Mouse (Mus musculus) myocyte (in vitro differentiated cells): ENCODE measurements around the gene Elovl3.

ENCODE experiments used
- CEBPB ChIP-seq: IDR thresholded peaks from 2 replicates; pipeline ENCODE4 v1.6.1; 2011; ENCODE audit warnings: mild to moderate bottlenecking, moderate library complexity; ENCODE audit not compliant: poor library complexity, insufficient read depth, severe bottlenecking
- E2F4 ChIP-seq: IDR thresholded peaks from one replicate; pipeline ENCODE4 v1.6.1; 2011; ENCODE audit warnings: mild to moderate bottlenecking, control low read depth, moderate library complexity; ENCODE audit not compliant: insufficient read depth
- MAX ChIP-seq: IDR thresholded peaks from one replicate; pipeline ENCODE4 v1.6.1; 2011; ENCODE audit warnings: low read depth, mild to moderate bottlenecking, control low read depth
- MYOD1 ChIP-seq, 3 experiments: IDR thresholded peaks; one replicate each; pipeline ENCODE4 v1.6.1; 2011; ENCODE audit warnings: control low read depth in 2 of 3, low read depth in 2 of 3, mild to moderate bottlenecking in 2 of 3, moderate library complexity in 1 of 3; ENCODE audit not compliant: insufficient read length in 2 of 3, control insufficient read depth in 1 of 3
- MYOG ChIP-seq, 3 experiments: IDR thresholded peaks; one replicate each; pipeline ENCODE4 v1.6.1; 2011; ENCODE audit warnings: control low read depth in 2 of 3, low read depth in 2 of 3, mild to moderate bottlenecking in 2 of 3; ENCODE audit not compliant: insufficient read length in 2 of 3, control insufficient read depth in 1 of 3, insufficient read depth in 1 of 3
- POLR2A ChIP-seq: IDR thresholded peaks from one replicate; pipeline ENCODE4 v1.6.1; 2011; ENCODE audit warnings: low read depth, mild to moderate bottlenecking, control low read depth, moderate library complexity; ENCODE audit not compliant: insufficient read length
- POLR2AphosphoS2 ChIP-seq: IDR thresholded peaks from one replicate; pipeline ENCODE4 v1.6.1; 2011; ENCODE audit warnings: low read depth, control low read depth; ENCODE audit not compliant: insufficient read length
- TCF12 ChIP-seq: IDR thresholded peaks from one replicate; pipeline ENCODE4 v1.6.1; 2011; ENCODE audit warnings: mild to moderate bottlenecking, control low read depth; ENCODE audit not compliant: poor library complexity, insufficient read depth, severe bottlenecking
- TCF3 ChIP-seq: IDR thresholded peaks from one replicate; pipeline ENCODE4 v1.6.1; 2011; ENCODE audit warnings: low read depth, control low read depth; ENCODE audit not compliant: insufficient read length
- USF1 ChIP-seq: IDR thresholded peaks from one replicate; pipeline ENCODE4 v1.6.1; 2011; ENCODE audit warnings: low read depth, mild to moderate bottlenecking, control low read depth, moderate library complexity

GRCm38 (mm10) chr19:46110214-46110613, 21.5 kb upstream of the Elovl3 start:
- TF ChIP-seq POLR2A (no peak), MYOD1 (IDR thresholded peaks at IDR 0.05; ENCODE audit: control insufficient read depth in 1 of 3, insufficient read length in 2 of 3, low read depth in 2 of 3) (no peak), USF1 (no peak), POLR2AphosphoS2 (no peak), MYOG (IDR thresholded peaks at IDR 0.05; ENCODE audit: control insufficient read depth in 1 of 3, insufficient read depth in 1 of 3, insufficient read length in 2 of 3, low read depth in 2 of 3) (no peak), TCF3 (no peak), MAX (no peak), CEBPB (no peak), TCF12 (no peak), E2F4 (no peak)
